Comparison of ENCODE assay signal across 9 mouse cellular contexts in the genomic region with DNA sequence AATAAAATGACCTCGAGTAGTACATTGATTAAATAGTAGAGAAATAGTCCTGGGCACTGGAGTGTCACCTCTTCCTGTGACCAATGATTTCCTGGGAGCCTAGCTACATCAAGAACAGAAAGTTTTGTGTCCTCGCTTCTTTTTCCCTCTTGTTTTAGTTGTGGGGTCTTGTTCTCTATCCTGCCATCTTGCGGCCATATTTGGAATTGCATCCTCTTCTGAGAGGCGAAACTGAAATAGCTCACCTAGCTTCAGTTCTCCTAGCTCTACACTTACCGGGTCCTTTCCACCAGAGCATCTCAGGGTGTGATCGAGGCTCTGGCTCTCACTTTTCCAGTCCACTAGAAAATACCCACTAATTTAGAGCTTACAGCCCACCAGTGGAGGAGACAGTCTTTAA. TPM values are rescaled to one million over a fixed set of nuclear protein-coding genes. Genes with fewer than 3 reads are reported as not detected.
DNase-seq lines count a peak whose midpoint lies in the region; ATAC-seq lines count a peak whose summit lies in the region.
"Had no signal": no experiment of that assay in that cellular context is flagged by ENCODE, and none has a peak within 500 bp of the region (broad histone marks: within the 10 kb centered on the region; RNA-seq: fewer than 3 reads in every experiment).

No protein-coding gene starts in this region.

- no peak overlapping the region for H3K9ac ChIP-seq in heart, embryonic 12.5 days
- H3K9ac ChIP-seq: stomach, embryonic 15.5 days had no signal

- 24% methylated on average over 6 of the region's 6 CpGs for WGBS in heart, embryonic 12.5 days
- WGBS in embryonic facial prominence, embryonic 10.5 days = 29% methylated on average over 6 of the region's 6 CpGs

- H3K4me2 ChIP-seq in heart, embryonic 12.5 days = no peak overlapping the region
- H3K4me2 ChIP-seq: stomach, embryonic 15.5 days had no signal

- H3K9me3 ChIP-seq in heart, embryonic 12.5 days (replicated peaks) = no peaks in the 10 kb centered on the region
- no peaks in the 10 kb centered on the region for H3K9me3 ChIP-seq in embryonic facial prominence, embryonic 10.5 days
- H3K9me3 ChIP-seq: stomach, embryonic 15.5 days had no signal

- H3K27ac ChIP-seq in heart, embryonic 12.5 days (ENCODE audit: poor library complexity, severe bottlenecking) = no peak overlapping the region
- no peak overlapping the region for H3K27ac ChIP-seq in embryonic facial prominence, embryonic 10.5 days (replicated peaks)
- H3K27ac ChIP-seq: stomach, embryonic 15.5 days had no signal

- peak; percentile 94 for DNase-seq in heart, adult 11 months
- peak; percentile 88 for DNase-seq in A20 (ENCODE audit: low read depth, low spot score)
- peak; percentile 60 for DNase-seq in T-cell, adult 2 months (ENCODE audit: low spot score)
- DNase-seq in embryonic facial prominence, embryonic 10.5 days (ENCODE audit: low spot score) = peak; percentile 64
- DNase-seq in left cerebral cortex, adult 18-20 months (ENCODE audit: low spot score in 2 of 2) = peak; percentile 44 to 64
- peak; percentile 86 for DNase-seq in naive thymus-derived CD4-positive, alpha-beta T cell, adult 2 months (ENCODE audit: low read depth)
- DNase-seq in thymus, postnatal 0 days (ENCODE audit: low spot score) = peak; percentile 90

- no peak overlapping the region for H3K4me3 ChIP-seq in heart, embryonic 12.5 days
- H3K4me3 ChIP-seq in embryonic facial prominence, embryonic 10.5 days = no peak overlapping the region
- H3K4me3 ChIP-seq: stomach, embryonic 15.5 days had no signal

- no peaks in the 10 kb centered on the region; the same call in 1 of the 2 replicates for H3K27me3 ChIP-seq in heart, embryonic 12.5 days (replicated peaks)
- H3K27me3 ChIP-seq in embryonic facial prominence, embryonic 10.5 days (replicated peaks; ENCODE audit: low read depth, poor library complexity, severe bottlenecking) = no peaks in the 10 kb centered on the region
- H3K27me3 ChIP-seq: stomach, embryonic 15.5 days had no signal

- peaks cover 12% of the 10 kb centered on the region; the same call in 1 of the 2 replicates for H3K4me1 ChIP-seq in heart, embryonic 12.5 days (replicated peaks)
- peaks cover 10% of the 10 kb centered on the region for H3K4me1 ChIP-seq in embryonic facial prominence, embryonic 10.5 days
- H3K4me1 ChIP-seq: stomach, embryonic 15.5 days had no signal

- no peak for ATAC-seq in heart, embryonic 12.5 days (ENCODE audit: insufficient number of reproducible peaks, low FRiP score)

- H3K36me3 ChIP-seq in heart, embryonic 12.5 days = no peaks in the 10 kb centered on the region
- H3K36me3 ChIP-seq in embryonic facial prominence, embryonic 10.5 days (replicated peaks) = no peaks in the 10 kb centered on the region
- H3K36me3 ChIP-seq: stomach, embryonic 15.5 days had no signal

RNA-seq across cellular contexts. Expression of gene Dgke, which starts 2.7 kb away (rescaled TPM):
- 7.2 and 8.2 TPM in 2 replicates for polyA plus RNA-seq in heart, embryonic 12.5 days (2016; fragmentation: Nextera tagmentation; extraction: Ambion mirVana)
- 4.5 and 4.7 TPM in 2 replicates for polyA plus RNA-seq in embryonic facial prominence, embryonic 10.5 days (2016; fragmentation: Nextera tagmentation; extraction: Ambion mirVana)
- total RNA-seq in left cerebral cortex, adult 18-20 months (2021) = 10 to 100 TPM; 54.2 to 55.2 TPM
- polyA plus RNA-seq in thymus, postnatal 0 days (2015; fragmentation: Nextera tagmentation; extraction: Ambion mirVana) = 19.8 and 25.5 TPM in 2 replicates

RNA-seq across cellular contexts. Expression of gene Gm525, which starts 4.3 kb away (rescaled TPM):
- not detected in 2 replicates for polyA plus RNA-seq in heart, embryonic 12.5 days (2016; fragmentation: Nextera tagmentation; extraction: Ambion mirVana)
- polyA plus RNA-seq in embryonic facial prominence, embryonic 10.5 days (2016; fragmentation: Nextera tagmentation; extraction: Ambion mirVana) = not detected in 2 replicates
- total RNA-seq in left cerebral cortex, adult 18-20 months (2021) = not detected
- 191 and 212 TPM in 2 replicates for polyA plus RNA-seq in thymus, postnatal 0 days (2015; fragmentation: Nextera tagmentation; extraction: Ambion mirVana)

Comparison
In these comparisons a context has a peak if more than half of its experiments do, and no peak if none do; other contexts are left out.
1. RNA of gene Gm525, which starts 4.3 kb away (polyA plus RNA-seq): 191 to 212 TPM in thymus, postnatal 0 days; not detected in embryonic facial prominence, embryonic 10.5 days and not detected in heart, embryonic 12.5 days; every median in the first group is over 100 times any median in the second.
2. Peak in every context shown above with its lines, with median percentiles within 50 percentile points of each other: DNase-seq.